Mouse (Mus musculus): ENCODE results near the gene Itgam.

GRCm38 (mm10) chr7:128114371-128115105, 52.1 kb downstream of the Itgam start:
- TF ChIP-seq CTCF (IDR thresholded peaks at IDR 0.05; ENCODE audit: control insufficient read depth, insufficient read depth, insufficient replicate concordance, low read depth, low read length), result no peak
- no peak for TF ChIP-seq POLR2A (IDR thresholded peaks at IDR 0.05; ENCODE audit: control insufficient read depth, low read depth, low read length)

Measured in testis, adult 2 months (tissue).